Mouse (Mus musculus) CH12.LX (cell line): ENCODE results near the gene Ptgdr2.

ENCODE experiments used
- CTCF ChIP-seq, 2 experiments: IDR thresholded peaks in 1 of 2; conservative IDR thresholded peaks in 1 of 2; 2 replicates each; pipeline ENCODE4 v1.5.1; 2011 to 2012; ENCODE audit warnings: low read depth in 2 of 2, low read length in 2 of 2, improper control_type of control experiment in 1 of 2, inconsistent platforms in 1 of 2, mild to moderate bottlenecking in 1 of 2, moderate library complexity in 1 of 2
- GABPA ChIP-seq: IDR thresholded peaks from 2 replicates; pipeline ENCODE4 v1.6.1; 2012; ENCODE audit warnings: low read depth, low read length, improper control_type of control experiment, inconsistent platforms; ENCODE audit not compliant: insufficient replicate concordance
- MAFK ChIP-seq: IDR thresholded peaks from 2 replicates; pipeline ENCODE4 v1.6.1; 2011; ENCODE audit warnings: low read length, improper control_type of control experiment; ENCODE audit not compliant: insufficient replicate concordance
- MAX ChIP-seq: IDR thresholded peaks from 2 replicates; pipeline ENCODE4 v1.6.1; 2011; ENCODE audit warnings: low read length, improper control_type of control experiment
- MYC ChIP-seq: IDR thresholded peaks from 2 replicates; pipeline ENCODE4 v1.6.1; 2011; ENCODE audit warnings: low read depth, mild to moderate bottlenecking, improper control_type of control experiment, low read length
- NRF1 ChIP-seq: IDR thresholded peaks from 2 replicates; pipeline ENCODE4 v1.6.1; 2014; ENCODE audit warnings: low read depth, mild to moderate bottlenecking, inconsistent platforms, low read length, improper control_type of control experiment, moderate library complexity
- PAX5 ChIP-seq: IDR thresholded peaks from 2 replicates; pipeline ENCODE4 v1.6.1; 2012; ENCODE audit warnings: low read length, inconsistent platforms, mixed read lengths
- POLR2AphosphoS2 ChIP-seq: IDR thresholded peaks from 2 replicates; pipeline ENCODE4 v1.6.1; 2011; ENCODE audit warnings: low read depth, low read length, improper control_type of control experiment
- RAD21 ChIP-seq: IDR thresholded peaks from 2 replicates; pipeline ENCODE4 v1.6.1; 2011; ENCODE audit warnings: low read depth, mild to moderate bottlenecking, low read length, improper control_type of control experiment, moderate library complexity
- SIN3A ChIP-seq: IDR thresholded peaks from 2 replicates; pipeline ENCODE4 v1.6.1; 2012; ENCODE audit warnings: low read length, improper control_type of control experiment, inconsistent platforms
- SMC3 ChIP-seq: IDR thresholded peaks from 2 replicates; pipeline ENCODE4 v1.6.1; 2011; ENCODE audit warnings: low read depth, low read length, improper control_type of control experiment
- ZMIZ1 ChIP-seq: IDR thresholded peaks from 2 replicates; pipeline ENCODE4 v1.6.1; 2012; ENCODE audit warnings: low read depth, mild to moderate bottlenecking, inconsistent platforms, low read length, improper control_type of control experiment
- ZNF384 ChIP-seq: IDR thresholded peaks from 2 replicates; pipeline ENCODE4 v1.6.1; 2012; ENCODE audit warnings: low read depth, low read length, improper control_type of control experiment, inconsistent platforms

DNA sequence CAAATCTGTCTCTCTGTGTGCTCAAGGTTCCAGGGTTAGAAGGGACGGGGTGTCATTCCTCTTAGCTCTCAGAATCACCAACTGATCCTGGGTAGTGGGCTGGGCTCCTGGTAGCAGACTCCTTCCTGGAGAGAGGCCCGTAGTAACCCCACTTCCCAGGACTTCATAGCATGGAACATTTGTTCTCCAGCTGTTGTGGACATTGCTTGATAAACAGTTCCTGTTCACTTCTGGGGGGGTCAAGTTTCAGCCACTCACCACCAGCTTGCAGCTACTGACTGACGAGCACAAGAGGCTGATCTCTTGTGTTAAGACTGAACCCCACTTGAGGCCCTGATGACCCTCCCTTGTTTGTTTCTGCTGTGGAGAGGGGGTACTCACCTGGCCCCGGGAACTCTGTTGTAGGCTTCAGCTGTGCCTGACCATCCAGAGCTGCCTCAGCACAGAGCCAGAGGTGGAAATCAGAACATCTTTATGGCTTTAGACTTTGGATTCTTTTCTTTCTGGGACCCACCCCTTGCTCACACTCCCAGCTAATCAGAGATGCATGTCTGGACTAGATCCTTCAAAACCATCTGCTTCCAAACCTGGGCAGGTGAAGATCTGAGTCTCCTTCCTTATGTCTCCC lies 37.4 kb downstream of the Ptgdr2 start, which contains the start of gene Ms4a10:
- TF ChIP-seq CTCF (conservative IDR thresholded peaks at IDR 0.05 in 1 of 2, IDR thresholded peaks at IDR 0.05 in 1 of 2; ENCODE audit: low read depth in 2 of 2, low read length in 2 of 2), result no peak
- no peak for TF ChIP-seq SIN3A
- no peak for TF ChIP-seq SMC3
- TF ChIP-seq NRF1, result no peak
- TF ChIP-seq MAFK, result no peak
- TF ChIP-seq MAX, result no peak
- no peak for TF ChIP-seq ZMIZ1
- TF ChIP-seq RAD21, result no peak
- no peak for TF ChIP-seq ZNF384
- TF ChIP-seq POLR2AphosphoS2, result no peak
- no peak for TF ChIP-seq PAX5
- TF ChIP-seq MYC, result no peak
- no peak for TF ChIP-seq GABPA
